Mouse (Mus musculus): Measurements from ENCODE around the gene Smr3a.

Smr3a gene

DNA sequence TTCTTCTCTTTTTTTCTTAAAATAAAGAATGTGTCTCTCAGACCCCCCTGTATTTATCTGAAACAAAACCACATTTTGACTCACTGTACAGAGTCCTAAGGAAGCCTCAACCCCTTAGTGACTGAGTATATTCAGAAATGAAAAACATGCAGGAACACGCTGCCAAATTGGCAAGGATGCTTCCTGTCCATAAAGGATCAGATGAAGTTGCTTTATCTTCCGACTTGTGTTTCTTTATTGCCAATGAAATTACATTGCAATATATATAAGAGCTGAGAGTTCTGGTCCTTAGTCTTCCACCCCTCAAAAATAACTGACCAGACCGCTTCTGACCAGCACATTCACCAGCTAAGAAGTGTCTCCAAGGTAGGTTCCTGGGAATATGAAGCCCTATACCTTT lies at the start of gene Smr3a:
Gene Smr3a (plus strand): TSS at position 301 of the 400 bp plus-strand sequence.
- no peak for DNase-seq

DNA sequence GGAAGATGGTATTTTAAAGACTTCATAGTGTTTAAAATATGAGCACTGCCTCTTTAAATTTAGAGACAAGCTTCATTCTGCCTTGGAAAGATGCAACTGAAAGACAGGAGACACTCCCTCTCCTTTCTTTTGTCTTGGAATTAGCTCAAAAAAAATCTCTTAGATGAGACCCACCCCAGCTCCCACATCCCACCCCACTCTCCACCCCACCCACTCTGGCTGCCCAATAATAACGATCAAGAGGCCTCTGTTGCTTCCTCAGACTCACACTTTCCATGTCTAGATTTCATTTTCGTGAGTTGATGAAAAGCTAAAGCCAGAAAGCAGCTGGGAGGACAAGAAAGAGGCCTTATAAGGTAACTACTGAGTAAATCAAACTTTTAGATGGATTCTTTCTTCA lies 33.1 kb upstream of the Smr3a start, which contains the start of the genes 2310003L06Rik and Gm28434:
Gene 2310003L06Rik (plus strand): TSS at position 259 of the 400 bp plus-strand sequence.
Gene Gm28434 (plus strand): TSS at position 317 of the 400 bp plus-strand sequence.
- no peak for DNase-seq

GRCm38 (mm10) chr5:87979139-87979538 lies 23.2 kb upstream of the Smr3a start, which contains the start of gene Cabs1:
TSS of gene Cabs1 (plus strand) at chr5:87979439.
- no peak for DNase-seq

DNA sequence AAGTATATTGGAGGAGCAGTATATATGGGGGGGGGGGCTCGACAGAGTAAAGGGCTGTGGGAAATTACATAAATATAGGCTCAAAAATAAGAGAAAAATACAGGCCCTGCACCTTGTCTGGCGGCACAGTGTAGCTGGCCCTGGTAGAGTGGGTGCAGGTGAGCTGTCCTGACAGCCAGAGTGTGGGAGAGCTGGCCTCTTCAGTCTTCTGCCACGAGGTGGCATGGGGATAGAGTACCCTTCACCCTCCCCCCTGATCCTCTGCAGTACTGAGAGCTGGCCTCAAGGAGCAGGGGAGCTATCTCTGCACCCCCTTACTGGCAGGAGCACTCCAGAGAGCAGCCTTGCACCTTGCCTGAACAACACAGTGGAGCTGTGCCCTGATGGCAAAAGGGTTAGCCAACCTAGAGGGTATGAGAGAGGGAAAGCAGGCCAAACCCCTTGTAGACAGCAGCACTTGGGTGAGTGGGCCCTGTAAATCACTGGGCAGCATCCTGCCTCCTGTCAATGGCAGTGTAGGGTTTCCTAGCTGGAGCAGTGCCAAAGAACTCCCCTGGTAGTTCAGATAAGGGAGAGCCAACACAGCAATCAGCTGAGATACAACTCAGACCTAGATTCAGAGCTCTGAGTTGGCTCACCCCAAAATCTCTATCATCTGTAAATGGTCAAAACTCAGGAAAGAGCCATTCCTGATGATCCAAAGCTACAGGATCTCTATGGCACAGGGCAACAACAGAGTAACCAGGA lies 19.7 kb upstream of the Smr3a start:
- no peak for DNase-seq

DNA sequence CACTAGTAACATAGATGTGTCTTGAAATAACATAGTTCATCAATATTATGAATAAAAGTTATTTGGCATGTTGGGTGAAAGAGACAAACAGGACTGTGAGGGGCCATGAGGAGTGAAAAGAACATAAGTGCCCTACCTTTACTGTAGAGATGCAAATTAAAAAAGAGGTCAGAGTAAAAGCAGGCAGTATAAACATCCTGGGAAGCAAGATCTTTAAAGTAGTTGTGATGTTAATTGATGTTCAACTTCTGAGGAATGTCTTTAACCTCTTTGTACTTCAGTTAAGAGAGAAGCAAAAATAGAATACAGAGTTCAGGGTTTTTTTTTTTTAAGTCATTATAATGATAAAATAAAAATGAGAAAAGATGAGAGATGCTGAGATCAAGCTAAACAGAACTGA lies 2.9 kb downstream of the Smr3a start:
- DNase-seq, result no peak
